8 mouse cellular contexts compared by ENCODE assay signal in genomic region chr1:74239162-74239561, GRCm38 (mm10). TPM values are rescaled to one million over a fixed set of nuclear protein-coding genes. Genes with fewer than 3 reads are reported as not detected.
DNase-seq lines count a peak whose midpoint lies in the region; ATAC-seq and TF ChIP-seq lines count a peak whose summit lies in the region.

No protein-coding gene starts in this region.

- no peak overlapping the region for H3K9ac ChIP-seq in heart, adult 2 months (ENCODE audit: low read depth, low read length)
- H3K9ac ChIP-seq in liver, embryonic 12.5 days: peak overlapping the region; percentile 94

- H3K4me3 ChIP-seq in heart, adult 2 months: peak overlapping the region; percentile 41
- H3K4me3 ChIP-seq in thymus, adult 2 months (ENCODE audit: control insufficient read depth, insufficient read depth, low read length): 0 out of 2 replicates have a peak overlapping the region, but pooled peaks have one; percentile 5
- H3K4me3 ChIP-seq in liver, embryonic 12.5 days: peak overlapping the region; percentile 99
- no peak overlapping the region for H3K4me3 ChIP-seq in kidney, adult 2 months (ENCODE audit: insufficient read depth, low read depth, low read length)

- WGBS in heart, adult 2 months: 15% methylated on average over 7 of the region's 7 CpGs
- WGBS in thymus, adult 2 months: 8% methylated on average over 7 of the region's 7 CpGs
- 5% methylated on average over 7 of the region's 7 CpGs for WGBS in liver, embryonic 12.5 days (ENCODE audit: insufficient replicate concordance)
- 44% methylated on average over 7 of the region's 7 CpGs for WGBS in kidney, adult 2 months

- H3K9me3 ChIP-seq in liver, embryonic 12.5 days (replicated peaks): no peaks in the 10 kb centered on the region

- peaks cover 19% of the 10 kb centered on the region for H3K4me1 ChIP-seq in heart, adult 2 months (ENCODE audit: control insufficient read depth, insufficient read depth, low read length)
- peaks cover 22% of the 10 kb centered on the region for H3K4me1 ChIP-seq in thymus, adult 2 months (replicated peaks; ENCODE audit: control insufficient read depth, insufficient read depth, low read length)
- H3K4me1 ChIP-seq in liver, embryonic 12.5 days: peaks cover 68% of the 10 kb centered on the region
- H3K4me1 ChIP-seq in kidney, adult 2 months (ENCODE audit: control insufficient read depth, insufficient read depth, low read length): peaks cover 8% of the 10 kb centered on the region; the same call in 1 of the 2 replicates

- peak overlapping the region; percentile 85 for H3K4me2 ChIP-seq in liver, embryonic 12.5 days

- peak; percentile 76 for ATAC-seq in liver, embryonic 12.5 days

- H3K27me3 ChIP-seq in heart, adult 2 months (ENCODE audit: control insufficient read depth, insufficient read depth, low read length): no peaks in the 10 kb centered on the region
- no peaks in the 10 kb centered on the region for H3K27me3 ChIP-seq in thymus, adult 2 months (ENCODE audit: control insufficient read depth, insufficient read depth, low read length)
- H3K27me3 ChIP-seq in liver, embryonic 12.5 days (replicated peaks): no peaks in the 10 kb centered on the region
- no peaks in the 10 kb centered on the region for H3K27me3 ChIP-seq in kidney, adult 2 months (replicated peaks; ENCODE audit: control insufficient read depth, insufficient read depth, low read length)

- peaks cover 8% of the 10 kb centered on the region for H3K79me2 ChIP-seq in heart, adult 2 months (replicated peaks; ENCODE audit: control insufficient read depth, insufficient read depth, low read length)

- TF ChIP-seq EP300 in heart, adult 2 months (IDR thresholded peaks at IDR 0.05; ENCODE audit: insufficient read depth, low read depth, low read length): no peak

- TF ChIP-seq CTCF in heart, adult 2 months (IDR thresholded peaks at IDR 0.05): no peak
- no peak for TF ChIP-seq CTCF in thymus, adult 2 months (IDR thresholded peaks at IDR 0.05; ENCODE audit: borderline replicate concordance, control insufficient read depth, extremely low read depth, insufficient read depth, low read length, poor library complexity)
- no peak for TF ChIP-seq CTCF in kidney, adult 2 months (conservative IDR thresholded peaks at IDR 0.05; ENCODE audit: insufficient read depth, insufficient read length, low read depth, low read length)

- peak in 1 of 2 experiments; percentile 9 for DNase-seq in heart, adult 2 months
- no peak for DNase-seq in heart, adult 11 months
- no peak for DNase-seq in thymus, adult 2 months
- DNase-seq in thymus, postnatal 36 days: no peak
- DNase-seq in adrenal gland, postnatal 4 days (ENCODE audit: low spot score in 2 of 2): no peak
- DNase-seq in cerebellum, adult 9-11 months: no peak
- no peak for DNase-seq in kidney, adult 2 months

- peak overlapping the region; percentile 62 for H3K27ac ChIP-seq in heart, adult 2 months
- H3K27ac ChIP-seq in thymus, adult 2 months (ENCODE audit: control insufficient read depth, insufficient read depth, low read length): peak overlapping the region; percentile 26; the same call in 1 of the 2 replicates
- H3K27ac ChIP-seq in liver, embryonic 12.5 days: peak overlapping the region; percentile 97
- H3K27ac ChIP-seq in kidney, adult 2 months (ENCODE audit: insufficient read depth, low read depth, low read length): no peak overlapping the region

- H3K36me3 ChIP-seq in heart, adult 2 months (ENCODE audit: control insufficient read depth, insufficient read depth, low read length): peaks cover 41% of the 10 kb centered on the region
- H3K36me3 ChIP-seq in thymus, adult 2 months (ENCODE audit: control insufficient read depth, insufficient read depth, low read length): no peaks in the 10 kb centered on the region
- peaks cover 33% of the 10 kb centered on the region for H3K36me3 ChIP-seq in liver, embryonic 12.5 days
- H3K36me3 ChIP-seq in kidney, adult 2 months (ENCODE audit: control insufficient read depth, insufficient read depth, low read length): no peaks in the 10 kb centered on the region

- intact Hi-C loops in heart, adult 2 months (cut with DNase I): no loop called here

- no peak for TF ChIP-seq POLR2A in heart, adult 2 months (IDR thresholded peaks at IDR 0.05; ENCODE audit: insufficient read depth, low read depth, low read length)
- no peak for TF ChIP-seq POLR2A in thymus, adult 2 months (IDR thresholded peaks at IDR 0.05; ENCODE audit: control insufficient read depth, extremely low read depth, insufficient read depth, low read length, poor library complexity)
- no peak for TF ChIP-seq POLR2A in kidney, adult 2 months (IDR thresholded peaks at IDR 0.05; ENCODE audit: low read depth, low read length)

RNA-seq across cellular contexts. Expression of gene Arpc2, which starts 3.3 kb away (rescaled TPM):
- 100 to 1,000 TPM; 130 to 132 TPM for total RNA-seq in heart, adult 2 months (2021)
- polyA plus RNA-seq in heart, adult 2 months (2012; rRNA removed): 85.5 and 111 TPM in 2 replicates
- 263 and 279 TPM in 2 replicates for polyA plus RNA-seq in thymus, adult 2 months (2012; rRNA removed)
- 268 and 269 TPM in 2 replicates for polyA plus RNA-seq in liver, embryonic 12.5 days (2016; fragmentation: Nextera tagmentation; extraction: Ambion mirVana)
- 100 to 1,000 TPM; 198 to 205 TPM for total RNA-seq in adrenal gland, postnatal 4 days (2021)
- polyA plus RNA-seq in kidney, adult 2 months (2012; rRNA removed): 124 TPM in 2 replicates

RNA-seq across cellular contexts. Expression of gene Gpbar1, which starts 39.2 kb away (rescaled TPM):
- not detected for total RNA-seq in heart, adult 2 months (2021)
- 0.14 and 0.15 TPM in 2 replicates for polyA plus RNA-seq in heart, adult 2 months (2012; rRNA removed)
- 0.40 and 1.3 TPM in 2 replicates for polyA plus RNA-seq in thymus, adult 2 months (2012; rRNA removed)
- polyA plus RNA-seq in liver, embryonic 12.5 days (2016; fragmentation: Nextera tagmentation; extraction: Ambion mirVana): 1.2 and 1.5 TPM in 2 replicates
- total RNA-seq in adrenal gland, postnatal 4 days (2021): under 1 TPM in 1 of 2 experiments, not detected in 1; 0.28 TPM
- polyA plus RNA-seq in kidney, adult 2 months (2012; rRNA removed): 0.20 and 0.48 TPM in 2 replicates

RNA-seq across cellular contexts. Expression of gene Cxcr1, which starts 44.7 kb away (rescaled TPM):
- total RNA-seq in heart, adult 2 months (2021): not detected
- not detected in 2 replicates for polyA plus RNA-seq in heart, adult 2 months (2012; rRNA removed)
- polyA plus RNA-seq in thymus, adult 2 months (2012; rRNA removed): not detected in 2 replicates
- not detected in 2 replicates for polyA plus RNA-seq in liver, embryonic 12.5 days (2016; fragmentation: Nextera tagmentation; extraction: Ambion mirVana)
- not detected for total RNA-seq in adrenal gland, postnatal 4 days (2021)
- not detected in 2 replicates for polyA plus RNA-seq in kidney, adult 2 months (2012; rRNA removed)

RNA-seq across cellular contexts. Expression of gene Aamp, which starts 45.4 kb away (rescaled TPM):
- total RNA-seq in heart, adult 2 months (2021): 100 to 1,000 TPM in 1 of 2 experiments, 10 to 100 TPM in 1; 89.3 to 100 TPM
- 116 and 135 TPM in 2 replicates for polyA plus RNA-seq in heart, adult 2 months (2012; rRNA removed)
- polyA plus RNA-seq in thymus, adult 2 months (2012; rRNA removed): 183 and 201 TPM in 2 replicates
- 119 and 120 TPM in 2 replicates for polyA plus RNA-seq in liver, embryonic 12.5 days (2016; fragmentation: Nextera tagmentation; extraction: Ambion mirVana)
- 100 to 1,000 TPM; 175 to 177 TPM for total RNA-seq in adrenal gland, postnatal 4 days (2021)
- 212 and 217 TPM in 2 replicates for polyA plus RNA-seq in kidney, adult 2 months (2012; rRNA removed)

RNA-seq across cellular contexts. Expression of gene Pnkd, which starts 45.6 kb away (rescaled TPM):
- 100 to 1,000 TPM; 126 to 140 TPM for total RNA-seq in heart, adult 2 months (2021)
- polyA plus RNA-seq in heart, adult 2 months (2012; rRNA removed): 104 and 113 TPM in 2 replicates
- polyA plus RNA-seq in thymus, adult 2 months (2012; rRNA removed): 41.1 and 50.1 TPM in 2 replicates
- 45.7 and 48.7 TPM in 2 replicates for polyA plus RNA-seq in liver, embryonic 12.5 days (2016; fragmentation: Nextera tagmentation; extraction: Ambion mirVana)
- total RNA-seq in adrenal gland, postnatal 4 days (2021): 10 to 100 TPM; 72.1 to 72.4 TPM
- polyA plus RNA-seq in kidney, adult 2 months (2012; rRNA removed): 139 and 165 TPM in 2 replicates
